ENCODE assay signal across 21 mouse cellular contexts in genomic region chr10:70465638-70466037, GRCm38 (mm10).
"Had no signal": no experiment of that assay in that cellular context is flagged by ENCODE, and none has a peak within 500 bp of the region (broad histone marks: within the 10 kb centered on the region; RNA-seq: fewer than 3 reads in every experiment).

No protein-coding gene starts in this region.

- DNase-seq: kidney, adult 8-10 months; kidney, postnatal 14 days; layer of hippocampus, postnatal 36 days; liver; lung, adult 18-20 months; lung, postnatal 10 days; lung, postnatal 36 days; retina, postnatal 1 day; right cerebral cortex, postnatal 25 days; spleen, adult 18-20 months; thymus, postnatal 25 days had no signal

- H3K4me3 ChIP-seq: limb, embryonic 10.5 days; limb, embryonic 13.5 days; liver, embryonic 12.5 days; liver, embryonic 15.5 days; lung, embryonic 15.5 days; midbrain, embryonic 12.5 days; midbrain, embryonic 15.5 days; neural tube, embryonic 12.5 days; neural tube, embryonic 15.5 days; stomach, embryonic 15.5 days had no signal

- H3K27ac ChIP-seq: limb, embryonic 10.5 days; limb, embryonic 13.5 days; liver, embryonic 12.5 days; liver, embryonic 15.5 days; lung, embryonic 15.5 days; midbrain, embryonic 12.5 days; midbrain, embryonic 15.5 days; neural tube, embryonic 12.5 days; neural tube, embryonic 15.5 days; stomach, embryonic 15.5 days had no signal
